Mouse (Mus musculus) CH12.LX (cell line): Measurements from ENCODE around the gene Rom1.

ENCODE experiments used
- ELF1 ChIP-seq: IDR thresholded peaks from 2 replicates; pipeline ENCODE4 v1.6.1; 2014; ENCODE audit warnings: low read depth, mild to moderate bottlenecking, inconsistent platforms, low read length, improper control_type of control experiment
- MEF2A ChIP-seq: IDR thresholded peaks from 2 replicates; pipeline ENCODE4 v1.6.1; 2014; ENCODE audit warnings: low read depth, mild to moderate bottlenecking, inconsistent platforms, low read length, improper control_type of control experiment, borderline replicate concordance
- POLR2A ChIP-seq: IDR thresholded peaks from 2 replicates; pipeline ENCODE4 v1.6.1; 2011; ENCODE audit warnings: low read depth, mild to moderate bottlenecking, improper control_type of control experiment, low read length
- ZNF384 ChIP-seq: IDR thresholded peaks from 2 replicates; pipeline ENCODE4 v1.6.1; 2012; ENCODE audit warnings: low read depth, low read length, improper control_type of control experiment, inconsistent platforms

- TF ChIP-seq MEF2A (no peak), POLR2A (no peak), ELF1 (no peak), ZNF384 (no peak)
Observed at GRCm38 (mm10) chr19:8930117-8930516, 961 bp upstream of the Rom1 start.
